Mouse (Mus musculus) heart, adult 2 months (tissue): ENCODE measurements at regions not wholly inside any gene's neighbourhood (a gene's known extent, or its start where the extent isn't known, plus 50 kb on each side); places are given as distances from the start of the nearest gene placed in this dataset.

ENCODE experiments used
- DNase-seq, 2 experiments: peaks; one replicate each; pipeline ENCODE4 v3.0.0; 2021
- H3K27ac ChIP-seq: fragments of 200-600 bp; 2 replicates; pipeline ENCODE4 v1.8.1; 2022
- H3K27me3 ChIP-seq: fragments of 200-500 bp; 2 replicates; pipeline ENCODE4 v1.6.1; 2012; ENCODE audit warnings: mild to moderate bottlenecking, low read length, inconsistent platforms, mixed read lengths; ENCODE audit not compliant: control insufficient read depth, insufficient read depth
- H3K36me3 ChIP-seq: fragments of 200-500 bp; 2 replicates; pipeline ENCODE4 v1.6.1; 2012; ENCODE audit warnings: low read length, inconsistent platforms; ENCODE audit not compliant: control insufficient read depth, insufficient read depth
- H3K4me1 ChIP-seq: fragments of 200-500 bp; 2 replicates; pipeline ENCODE4 v1.6.1; 2011; ENCODE audit warnings: low read length; ENCODE audit not compliant: control insufficient read depth, insufficient read depth
- H3K4me3 ChIP-seq: fragments of 200-600 bp; 2 replicates; pipeline ENCODE4 v1.8.1; 2022
- H3K79me2 ChIP-seq: fragments of 200-500 bp; replicated peaks from 2 replicates; pipeline ENCODE4 v1.6.1; 2012; ENCODE audit warnings: mild to moderate bottlenecking, inconsistent platforms, low read length, moderate library complexity, mixed read lengths; ENCODE audit not compliant: control insufficient read depth, insufficient read depth
- H3K9ac ChIP-seq: fragments of 200-500 bp; 2 replicates; pipeline ENCODE4 v1.6.1; 2012; ENCODE audit warnings: low read depth, mild to moderate bottlenecking, control low read depth, inconsistent platforms, low read length, mixed read lengths
- CTCF ChIP-seq: fragments of 200-600 bp; IDR thresholded peaks from 2 replicates; pipeline ENCODE4 v1.8.1; 2022; ENCODE audit warnings: antibody characterized with exemption, mild to moderate bottlenecking, moderate library complexity
- EP300 ChIP-seq: fragments of 200-500 bp; IDR thresholded peaks from 2 replicates; pipeline ENCODE4 v1.6.1; 2011; ENCODE audit warnings: low read depth, low read length, control low read depth; ENCODE audit not compliant: insufficient read depth
- POLR2A ChIP-seq: fragments of 200-500 bp; IDR thresholded peaks from 2 replicates; pipeline ENCODE4 v1.6.1; 2011; ENCODE audit warnings: mild to moderate bottlenecking, low read depth, low read length, control low read depth; ENCODE audit not compliant: insufficient read depth
- WGBS: fragments of 180-500 bp; shearing (Covaris S2); methylation state at CpG from one replicate; pipeline ENCODE4 v1.1.7; 2018; 5-methylcytosine and 5-hydroxymethylcytosine counted together
- intact Hi-C: fragments of 180-260 bp; cut with DNase I; formaldehyde crosslinking; loops from one replicate; pipeline ENCODE4 v1.15.1; 2025

DNA sequence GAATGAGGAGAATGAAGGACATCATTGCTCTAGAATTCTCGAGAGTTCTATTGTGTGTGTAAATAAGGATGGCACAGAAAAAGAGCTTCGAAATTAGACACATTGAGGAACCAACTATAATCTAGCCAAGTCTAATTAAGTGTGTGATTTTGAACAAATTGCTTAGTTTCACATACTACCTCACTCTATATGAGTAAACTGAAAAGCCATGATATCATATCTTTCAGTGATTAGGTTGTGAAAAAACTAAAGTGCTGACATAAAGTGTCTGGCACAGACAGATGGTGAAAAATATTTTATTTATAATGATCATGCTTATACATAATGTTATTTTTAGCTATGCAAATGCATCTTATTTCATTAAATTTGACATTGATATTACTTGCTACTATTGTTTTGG is 124.6 kb upstream of the Nrip1 start:
- H3K4me1 ChIP-seq = no peaks in the 10 kb centered on the region
- 61% methylated on average over 2 of the region's 2 CpGs for WGBS
- no peak overlapping the region for H3K9ac ChIP-seq

DNA sequence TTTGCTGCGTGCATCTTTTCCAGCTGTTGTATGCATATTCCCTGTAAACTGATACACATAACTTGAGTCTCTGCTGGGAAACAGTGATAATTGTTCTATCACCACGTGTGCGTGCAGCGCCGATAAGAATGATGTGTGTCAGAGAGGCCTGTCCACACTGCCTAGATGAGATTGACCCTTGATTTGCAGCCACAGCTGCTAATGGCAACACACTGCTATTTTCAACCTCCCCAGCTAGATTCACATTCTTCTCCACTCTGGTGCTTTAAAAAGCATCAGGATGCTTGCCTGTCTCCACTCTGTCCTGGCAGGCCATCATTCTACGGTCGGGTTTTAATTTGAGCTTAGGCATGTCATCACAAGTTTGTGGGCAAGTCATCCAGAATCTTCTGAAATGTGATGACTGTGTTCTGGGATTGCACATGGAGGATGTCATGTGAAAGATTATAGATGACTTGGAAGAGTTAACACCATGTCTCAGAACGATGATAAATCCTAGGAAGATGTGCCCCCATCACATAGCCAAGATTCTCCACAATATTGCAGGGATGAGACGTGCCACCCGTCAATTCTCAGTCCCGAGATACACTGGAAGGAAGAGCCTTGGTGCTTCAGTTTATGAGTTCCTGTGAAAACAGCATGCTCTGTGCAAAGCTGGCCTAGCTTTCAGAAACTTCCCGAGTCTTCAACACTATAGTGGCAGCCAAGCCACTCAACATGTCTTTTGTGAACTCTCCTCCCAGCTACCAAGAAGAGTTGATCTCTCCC is 123.6 kb upstream of the Nrip1 start:
- Histone ChIP-seq H3K79me2 (no peaks in the 10 kb centered on the region), H3K36me3 (no peaks in the 10 kb centered on the region), H3K27me3 (no peaks in the 10 kb centered on the region), H3K27ac (no peak overlapping the region), H3K4me3 (no peak overlapping the region), H3K9ac (no peak overlapping the region), H3K4me1 (no peaks in the 10 kb centered on the region)
- 62% methylated on average over 12 of the region's 12 CpGs for WGBS
- intact Hi-C loops = no loop called here
- TF ChIP-seq POLR2A (no peak), CTCF (no peak), EP300 (no peak)
- DNase-seq = no peak

More for the DNA sequence above, 124.6 kb upstream of the Nrip1 start:
- no peak for TF ChIP-seq EP300
- no peak for TF ChIP-seq CTCF
- no peak for TF ChIP-seq POLR2A
- intact Hi-C loops = no loop called here
- no peaks in the 10 kb centered on the region for H3K27me3 ChIP-seq
- no peak overlapping the region for H3K4me3 ChIP-seq
- H3K36me3 ChIP-seq = no peaks in the 10 kb centered on the region
- H3K27ac ChIP-seq = no peak overlapping the region
- DNase-seq = no peak
- no peaks in the 10 kb centered on the region for H3K79me2 ChIP-seq

DNA sequence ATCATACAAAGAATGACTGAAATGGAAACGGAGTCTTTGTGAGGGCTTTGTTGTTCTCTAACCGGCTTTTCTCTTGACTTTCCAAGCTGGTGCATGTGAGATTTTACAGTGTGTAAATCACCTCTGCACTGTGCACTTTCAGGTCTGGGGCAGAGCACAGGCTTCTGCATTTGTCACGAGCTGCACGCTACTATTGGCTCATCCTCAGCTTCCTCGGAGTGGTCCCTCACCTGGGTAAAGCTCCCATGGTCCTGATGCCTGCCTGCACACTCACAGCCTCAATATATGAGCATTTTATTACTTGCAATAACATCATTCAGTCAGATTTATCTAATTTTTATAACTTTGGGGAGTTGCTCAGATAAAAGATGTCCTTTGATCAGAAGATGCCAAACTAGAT is 109.8 kb upstream of the Nrip1 start:
- no peaks in the 10 kb centered on the region for H3K4me1 ChIP-seq
- 92% methylated on average over 5 of the region's 5 CpGs for WGBS

GRCm38 (mm10) chr16:76481966-76482365 is 108.3 kb upstream of the Nrip1 start:
- WGBS = 85% methylated on average over 4 of the region's 4 CpGs
- TF ChIP-seq EP300 = no peak
- TF ChIP-seq CTCF = no peak
- no peak for TF ChIP-seq POLR2A
- Histone ChIP-seq H3K4me1 (no peaks in the 10 kb centered on the region), H3K4me3 (no peak overlapping the region), H3K27me3 (no peaks in the 10 kb centered on the region), H3K79me2 (no peaks in the 10 kb centered on the region), H3K36me3 (no peaks in the 10 kb centered on the region), H3K27ac (no peak overlapping the region), H3K9ac (no peak overlapping the region)
- DNase-seq = no peak
- intact Hi-C loops = no loop called here

More for the DNA sequence above, 109.8 kb upstream of the Nrip1 start:
- intact Hi-C loops = no loop called here
- Histone ChIP-seq H3K9ac (no peak overlapping the region), H3K27ac (no peak overlapping the region), H3K4me3 (no peak overlapping the region), H3K79me2 (no peaks in the 10 kb centered on the region), H3K36me3 (no peaks in the 10 kb centered on the region), H3K27me3 (no peaks in the 10 kb centered on the region)
- TF ChIP-seq CTCF (no peak), POLR2A (no peak), EP300 (no peak)
- DNase-seq = no peak

GRCm38 (mm10) chr16:76477474-76477873 is 103.8 kb upstream of the Nrip1 start:
- Histone ChIP-seq H3K4me1 (no peaks in the 10 kb centered on the region), H3K79me2 (no peaks in the 10 kb centered on the region), H3K27me3 (no peaks in the 10 kb centered on the region), H3K27ac (no peak overlapping the region), H3K4me3 (no peak overlapping the region), H3K9ac (no peak overlapping the region), H3K36me3 (no peaks in the 10 kb centered on the region)
- 66% methylated on average over 8 of the region's 8 CpGs for WGBS
- intact Hi-C loops = no loop called here
- no peak for DNase-seq
- no peak for TF ChIP-seq POLR2A
- no peak for TF ChIP-seq EP300
- no peak for TF ChIP-seq CTCF

GRCm38 (mm10) chr16:76474481-76474880 is 100.9 kb upstream of the Nrip1 start:
- no peak overlapping the region for H3K9ac ChIP-seq
- no peak for TF ChIP-seq CTCF
- TF ChIP-seq EP300 = no peak
- no peak for TF ChIP-seq POLR2A
- intact Hi-C loops = no loop called here
- H3K79me2 ChIP-seq = no peaks in the 10 kb centered on the region
- H3K27me3 ChIP-seq = no peaks in the 10 kb centered on the region
- no peak for DNase-seq
- no peak overlapping the region for H3K27ac ChIP-seq
- H3K4me1 ChIP-seq = no peaks in the 10 kb centered on the region
- H3K4me3 ChIP-seq = no peak overlapping the region
- H3K36me3 ChIP-seq = no peaks in the 10 kb centered on the region
- WGBS = 91% methylated on average over 6 of the region's 6 CpGs
